In genomic region chr13:21402287-21402846, GRCm38 (mm10) we compare ENCODE assay signal across 7 mouse cellular contexts. TPM values are rescaled to one million over a fixed set of nuclear protein-coding genes. Genes with fewer than 3 reads are reported as not detected.
DNase-seq lines count a peak whose midpoint lies in the region; ATAC-seq and TF ChIP-seq lines count a peak whose summit lies in the region.

Gene Zkscan3 (minus strand): TSS chr13:21402755.

- no peaks in the 10 kb centered on the region for H3K36me3 ChIP-seq in intestine, embryonic 16.5 days (ENCODE audit: control insufficient read depth, insufficient read depth, low read length)
- peaks cover 16% of the 10 kb centered on the region for H3K36me3 ChIP-seq in midbrain, embryonic 12.5 days
- peaks cover 8% of the 10 kb centered on the region for H3K36me3 ChIP-seq in small intestine, adult 2 months (ENCODE audit: control insufficient read depth, insufficient read depth, low read length)

- H3K4me3 ChIP-seq in intestine, embryonic 16.5 days (ENCODE audit: low read length), result peak within 1 kb of the TSS; percentile 77
- peak within 1 kb of the TSS; percentile 87 for H3K4me3 ChIP-seq in midbrain, embryonic 12.5 days
- H3K4me3 ChIP-seq in small intestine, adult 2 months (ENCODE audit: low read depth, low read length), result peak within 1 kb of the TSS; percentile 97

- peak; percentile 89 for DNase-seq in adrenal gland, adult 2 months
- peak; percentile 69 for DNase-seq in embryo, embryonic 11.5 days (ENCODE audit: low read depth, low spot score)
- DNase-seq in gastrocnemius, postnatal 4 days (ENCODE audit: low spot score in 2 of 2), result peak; percentile 76 to 86
- DNase-seq in left cerebral cortex, postnatal 4 days, result peak; percentile 85

- intact Hi-C loops in left cerebral cortex, postnatal 4 days (cut with DNase I), result loop anchor here (5.0 kb wide), 1 partner anchor 40 kb away; the partner anchor contains the start of gene Pgbd1

- H3K27me3 ChIP-seq in intestine, embryonic 16.5 days (replicated peaks; ENCODE audit: control insufficient read depth, insufficient read depth, low read length), result no peaks in the 10 kb centered on the region
- peaks cover 4% of the 10 kb centered on the region; the same call in 1 of the 2 replicates for H3K27me3 ChIP-seq in midbrain, embryonic 12.5 days
- H3K27me3 ChIP-seq in small intestine, adult 2 months (ENCODE audit: control insufficient read depth, insufficient read depth, low read length), result no peaks in the 10 kb centered on the region

- H3K4me1 ChIP-seq in intestine, embryonic 16.5 days (ENCODE audit: control insufficient read depth, insufficient read depth, low read length), result peaks cover 8% of the 10 kb centered on the region; the same call in 1 of the 2 replicates
- peaks cover 9% of the 10 kb centered on the region for H3K4me1 ChIP-seq in midbrain, embryonic 12.5 days
- peaks cover 5% of the 10 kb centered on the region for H3K4me1 ChIP-seq in small intestine, adult 2 months (ENCODE audit: control insufficient read depth, insufficient read depth, insufficient read length, low read length)

- H3K9me3 ChIP-seq in intestine, embryonic 16.5 days (ENCODE audit: control insufficient read depth, low read length), result no peaks in the 10 kb centered on the region
- H3K9me3 ChIP-seq in midbrain, embryonic 12.5 days, result no peaks in the 10 kb centered on the region

- peak; percentile 64 for TF ChIP-seq POLR2A in small intestine, adult 2 months (IDR thresholded peaks at IDR 0.05; ENCODE audit: low read depth, low read length)

- H3K4me2 ChIP-seq in intestine, embryonic 16.5 days (ENCODE audit: low read depth, low read length), result peak within 1 kb of the TSS; percentile 72
- peak within 1 kb of the TSS; percentile 85 for H3K4me2 ChIP-seq in midbrain, embryonic 12.5 days (replicated peaks)

- TF ChIP-seq CTCF in small intestine, adult 2 months (IDR thresholded peaks at IDR 0.05; ENCODE audit: extremely low read depth, insufficient read length, insufficient replicate concordance, low read depth, low read length), result no peak

- ATAC-seq in intestine, embryonic 16.5 days, result peak; percentile 96
- peak; percentile 95 for ATAC-seq in midbrain, embryonic 12.5 days (ENCODE audit: low FRiP score, low read depth)

- under 1% methylated on average over 35 of the region's 35 CpGs for WGBS in intestine, embryonic 16.5 days
- WGBS in midbrain, embryonic 12.5 days, result under 1% methylated on average over 35 of the region's 35 CpGs
- under 1% methylated on average over 35 of the region's 35 CpGs for WGBS in small intestine, adult 2 months

- H3K27ac ChIP-seq in intestine, embryonic 16.5 days (ENCODE audit: low read length), result peak within 1 kb of the TSS; percentile 74
- peak within 1 kb of the TSS; percentile 49; the same call in 1 of the 2 replicates for H3K27ac ChIP-seq in midbrain, embryonic 12.5 days (replicated peaks)
- peak within 1 kb of the TSS; percentile 15; the same call in 1 of the 2 replicates for H3K27ac ChIP-seq in small intestine, adult 2 months (ENCODE audit: insufficient read depth, low read depth, low read length)

- peak within 1 kb of the TSS; percentile 89 for H3K9ac ChIP-seq in intestine, embryonic 16.5 days (ENCODE audit: low read depth, low read length)
- H3K9ac ChIP-seq in midbrain, embryonic 12.5 days (replicated peaks), result peak within 1 kb of the TSS; percentile 83

RNA-seq across cellular contexts. Expression of gene Zkscan3, which starts in this region (rescaled TPM):
- 10 to 100 TPM; 44.2 to 61.4 TPM for total RNA-seq in adrenal gland, adult 2 months (2021)
- 21.9 and 27.8 TPM in 2 replicates for polyA plus RNA-seq in adrenal gland, adult 2 months (2012; rRNA removed)
- total RNA-seq in gastrocnemius, postnatal 4 days (2021), result 10 to 100 TPM; 30.4 to 34.4 TPM
- polyA plus RNA-seq in intestine, embryonic 16.5 days (2015; fragmentation: Nextera tagmentation; extraction: Ambion mirVana), result 61.7 and 64.5 TPM in 2 replicates
- 10 to 100 TPM; 49.4 to 56.1 TPM for total RNA-seq in left cerebral cortex, postnatal 4 days (2021)
- 99.0 and 100 TPM in 2 replicates for polyA plus RNA-seq in midbrain, embryonic 12.5 days (2016; fragmentation: Nextera tagmentation; extraction: Ambion mirVana)
- 7.6 and 11.7 TPM in 2 replicates for polyA plus RNA-seq in small intestine, adult 2 months (2012; rRNA removed)

Comparison
In these comparisons a context has a peak if more than half of its experiments do, and no peak if none do; other contexts are left out.
1. Peak in every context shown above with its lines: DNase-seq, ATAC-seq, H3K4me3 ChIP-seq and H3K27ac ChIP-seq.
2. H3K27ac ChIP-seq: peak in every context shown above with its lines; median percentile 74 in intestine, embryonic 16.5 days; 49 in midbrain, embryonic 12.5 days; 15 in small intestine, adult 2 months.